Mouse (Mus musculus) cerebellum, adult 11-12 months (tissue): ENCODE data around the gene Thnsl1.
"Not testable (repeated sequence)": the region's sequence is repeated elsewhere in the genome, so short reads cannot be mapped to it uniquely, and the experiment has no call there.

ENCODE experiments used
- DNase-seq: peaks from one replicate; pipeline ENCODE4 v3.0.0; 2022

Thnsl1 gene

GRCm38 (mm10) chr2:21236846-21237245, 31.3 kb downstream of the Thnsl1 start:
- no peak for DNase-seq

GRCm38 (mm10) chr2:21244104-21244503, 38.6 kb downstream of the Thnsl1 start:
- DNase-seq, result not testable (repeated sequence)

- no peak for DNase-seq
These were observed 39.5 kb downstream of the Thnsl1 start for GRCm38 (mm10) chr2:21244986-21245385.

GRCm38 (mm10) chr2:21245477-21246102, 40.1 kb downstream of the Thnsl1 start:
- no peak for DNase-seq

- DNase-seq, result no peak
These were observed 48.1 kb downstream of the Thnsl1 start for GRCm38 (mm10) chr2:21253644-21254043.

- DNase-seq, result no peak
These were observed 48.8 kb downstream of the Thnsl1 start for GRCm38 (mm10) chr2:21254308-21254707.

GRCm38 (mm10) chr2:21258281-21258680, 52.8 kb downstream of the Thnsl1 start:
- no peak for DNase-seq

GRCm38 (mm10) chr2:21259081-21259480, 53.6 kb downstream of the Thnsl1 start:
- DNase-seq, result no peak

- no peak for DNase-seq
These were observed 54.5 kb downstream of the Thnsl1 start for GRCm38 (mm10) chr2:21260060-21260459.

- DNase-seq, result peak; percentile 57
These were observed 56.0 kb downstream of the Thnsl1 start for GRCm38 (mm10) chr2:21261370-21262006.

GRCm38 (mm10) chr2:21264031-21264430, 58.5 kb downstream of the Thnsl1 start:
- no peak for DNase-seq
